Mouse (Mus musculus) liver, embryonic 16.5 days (tissue): Measurements from ENCODE around the gene Gm14569. TPM values are rescaled to one million over a fixed set of nuclear protein-coding genes. Genes with fewer than 3 reads are reported as not detected.

ENCODE experiments used
- ATAC-seq: fragments of 200-750 bp; cut with Nextera tagmentation; 2 replicates; pipeline ENCODE4 v1.8.0; 2017; ENCODE audit warnings: low read depth, mild to moderate bottlenecking, moderate number of reproducible peaks, moderate library complexity
- H3K27ac ChIP-seq: fragments of 300-500 bp; sonication (generic); 2 replicates; pipeline ENCODE4 v1.5.1; 2014; ENCODE audit warnings: mild to moderate bottlenecking, low read length
- H3K27me3 ChIP-seq: fragments of 300-500 bp; sonication (generic); 2 replicates; pipeline ENCODE4 v1.6.1; 2014; ENCODE audit warnings: low read depth, low read length, mixed read lengths; ENCODE audit not compliant: control insufficient read depth, insufficient read depth
- H3K36me3 ChIP-seq: fragments of 300-500 bp; sonication (generic); 2 replicates; pipeline ENCODE4 v1.6.1; 2014; ENCODE audit warnings: mild to moderate bottlenecking; ENCODE audit not compliant: control insufficient read depth, insufficient read depth
- H3K4me1 ChIP-seq: fragments of 300-500 bp; sonication (generic); 2 replicates; pipeline ENCODE4 v1.6.1; 2014; ENCODE audit warnings: low read depth, low read length, mixed read lengths; ENCODE audit not compliant: control insufficient read depth
- H3K4me2 ChIP-seq: fragments of 300-500 bp; sonication (generic); 2 replicates; pipeline ENCODE4 v1.6.1; 2014; ENCODE audit warnings: low read depth, low read length, mixed read lengths
- H3K4me3 ChIP-seq: fragments of 300-500 bp; sonication (generic); 2 replicates; pipeline ENCODE4 v1.5.1; 2014; ENCODE audit warnings: low read depth, mild to moderate bottlenecking, low read length
- H3K9ac ChIP-seq: fragments of 300-500 bp; sonication (generic); 2 replicates; pipeline ENCODE4 v1.6.1; 2014; ENCODE audit warnings: low read depth, low read length
- H3K9me3 ChIP-seq: fragments of 300-500 bp; sonication (generic); replicated peaks from 2 replicates; pipeline ENCODE4 v1.6.1; 2016; ENCODE audit warnings: low read length; ENCODE audit not compliant: control insufficient read depth
- WGBS: fragments of 180-500 bp; shearing (Covaris S2); extraction: QIAGEN DNeasy Blood & Tissue Kit; methylation state at CpG from one replicate; pipeline ENCODE4 v1.1.7; 2014; ENCODE audit not compliant: insufficient replicate concordance; 5-methylcytosine and 5-hydroxymethylcytosine counted together
- polyA plus RNA-seq: library from polyadenylated mRNA; unstranded; fragments of >200 nt; fragmentation: Nextera tagmentation; extraction: Ambion mirVana; gene quantifications from 2 replicates; pipeline ENCODE4 v1.2.1, GENCODE M21; 2015

Gm14569 gene
- polyA plus RNA-seq, 1 experiment from 2014 or later = not detected

DNA sequence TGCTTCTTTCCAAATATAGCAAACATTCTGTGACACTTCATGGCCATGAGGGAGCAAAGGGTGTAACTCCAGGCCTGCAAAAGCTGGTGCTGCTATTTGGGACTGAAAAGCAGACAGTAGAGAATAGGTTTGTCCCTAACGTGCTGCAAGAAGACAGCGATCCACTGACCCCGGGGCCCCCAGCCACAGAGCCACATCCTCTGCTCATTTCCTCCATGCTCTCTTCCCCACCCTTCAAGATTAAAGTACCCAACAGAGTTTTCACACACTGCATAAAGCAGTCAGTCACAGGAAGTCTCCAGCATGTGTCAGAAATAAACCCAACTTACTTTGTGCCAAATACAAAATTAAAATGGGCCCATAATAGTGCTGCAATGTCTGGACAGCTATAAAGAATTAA, 16.8 kb downstream of the Gm14569 start:
- H3K9ac ChIP-seq = no peak overlapping the region
- no peak overlapping the region for H3K4me3 ChIP-seq
- H3K4me2 ChIP-seq = no peak overlapping the region
- WGBS = 59% methylated on average over 3 of the region's 3 CpGs
- no peaks in the 10 kb centered on the region for H3K9me3 ChIP-seq
- H3K4me1 ChIP-seq = no peaks in the 10 kb centered on the region
- no peaks in the 10 kb centered on the region for H3K27me3 ChIP-seq
- no peak overlapping the region for H3K27ac ChIP-seq
- ATAC-seq = no peak
- H3K36me3 ChIP-seq = no peaks in the 10 kb centered on the region

- H3K4me2 ChIP-seq = no peak overlapping the region
- no peaks in the 10 kb centered on the region for H3K4me1 ChIP-seq
- no peak overlapping the region for H3K9ac ChIP-seq
- ATAC-seq = no peak
- H3K27me3 ChIP-seq = no peaks in the 10 kb centered on the region
- no peaks in the 10 kb centered on the region for H3K36me3 ChIP-seq
- no peak overlapping the region for H3K27ac ChIP-seq
- H3K4me3 ChIP-seq = no peak overlapping the region
- WGBS = 26% methylated on average over 6 of the region's 6 CpGs
- H3K9me3 ChIP-seq = no peaks in the 10 kb centered on the region
These were observed 17.4 kb downstream of the Gm14569 start for GRCm38 (mm10) chrX:36474103-36474751.

GRCm38 (mm10) chrX:36456031-36456430, 35.6 kb downstream of the Gm14569 start:
- Histone ChIP-seq H3K9ac (no peak overlapping the region), H3K36me3 (no peaks in the 10 kb centered on the region), H3K4me2 (no peak overlapping the region), H3K9me3 (no peaks in the 10 kb centered on the region), H3K4me3 (no peak overlapping the region), H3K4me1 (no peaks in the 10 kb centered on the region), H3K27ac (no peak overlapping the region), H3K27me3 (no peaks in the 10 kb centered on the region)
- ATAC-seq = no peak
- 11% methylated on average over 1 of the region's 1 CpGs for WGBS

DNA sequence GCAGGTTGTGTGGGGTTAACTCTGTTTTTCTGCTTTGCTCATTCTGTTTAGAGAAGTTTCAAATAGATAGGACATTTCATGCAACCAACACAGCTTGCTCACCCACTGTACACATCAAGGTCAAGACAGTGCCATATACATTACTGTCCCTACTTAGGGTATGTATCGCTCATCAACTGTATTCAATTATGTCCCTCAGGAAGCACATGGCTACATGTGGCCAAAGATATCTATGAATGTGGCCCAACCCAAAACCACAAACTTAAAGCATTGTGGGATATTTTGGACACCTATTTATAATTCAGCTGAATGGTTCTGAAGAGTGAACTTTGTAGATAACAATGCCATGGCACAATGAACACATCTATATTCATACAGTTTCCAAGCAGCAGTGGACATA, 53.7 kb downstream of the Gm14569 start:
- no peaks in the 10 kb centered on the region for H3K36me3 ChIP-seq
- WGBS = 23% methylated on average over 1 of the region's 1 CpGs
- no peak overlapping the region for H3K9ac ChIP-seq
- no peaks in the 10 kb centered on the region for H3K4me1 ChIP-seq
- no peak overlapping the region for H3K4me2 ChIP-seq
- ATAC-seq = no peak
- no peak overlapping the region for H3K27ac ChIP-seq
- no peaks in the 10 kb centered on the region for H3K9me3 ChIP-seq
- H3K27me3 ChIP-seq = no peaks in the 10 kb centered on the region
- no peak overlapping the region for H3K4me3 ChIP-seq

- Histone ChIP-seq H3K4me1 (no peaks in the 10 kb centered on the region), H3K27me3 (no peaks in the 10 kb centered on the region), H3K36me3 (no peaks in the 10 kb centered on the region), H3K27ac (no peak overlapping the region), H3K4me3 (no peak overlapping the region), H3K9ac (no peak overlapping the region), H3K9me3 (no peaks in the 10 kb centered on the region), H3K4me2 (no peak overlapping the region)
- WGBS = 38% methylated on average over 6 of the region's 6 CpGs
- no peak for ATAC-seq
These were observed 56.6 kb downstream of the Gm14569 start for GRCm38 (mm10) chrX:36434993-36435392.

GRCm38 (mm10) chrX:36419153-36419552, 72.5 kb downstream of the Gm14569 start:
- 56% methylated on average over 3 of the region's 3 CpGs for WGBS
- Histone ChIP-seq H3K36me3 (no peaks in the 10 kb centered on the region), H3K4me2 (no peak overlapping the region), H3K4me3 (no peak overlapping the region), H3K27me3 (no peaks in the 10 kb centered on the region), H3K4me1 (no peaks in the 10 kb centered on the region), H3K9ac (no peak overlapping the region), H3K27ac (no peak overlapping the region), H3K9me3 (no peaks in the 10 kb centered on the region)
- ATAC-seq = no peak

- no peaks in the 10 kb centered on the region for H3K36me3 ChIP-seq
- no peak overlapping the region for H3K9ac ChIP-seq
- 45% methylated on average over 6 of the region's 6 CpGs for WGBS
- no peaks in the 10 kb centered on the region for H3K4me1 ChIP-seq
- H3K9me3 ChIP-seq = no peaks in the 10 kb centered on the region
- H3K4me3 ChIP-seq = no peak overlapping the region
- H3K27me3 ChIP-seq = no peaks in the 10 kb centered on the region
- no peak overlapping the region for H3K4me2 ChIP-seq
- H3K27ac ChIP-seq = no peak overlapping the region
- no peak for ATAC-seq
These were observed 89.3 kb downstream of the Gm14569 start for GRCm38 (mm10) chrX:36402316-36402715.

DNA sequence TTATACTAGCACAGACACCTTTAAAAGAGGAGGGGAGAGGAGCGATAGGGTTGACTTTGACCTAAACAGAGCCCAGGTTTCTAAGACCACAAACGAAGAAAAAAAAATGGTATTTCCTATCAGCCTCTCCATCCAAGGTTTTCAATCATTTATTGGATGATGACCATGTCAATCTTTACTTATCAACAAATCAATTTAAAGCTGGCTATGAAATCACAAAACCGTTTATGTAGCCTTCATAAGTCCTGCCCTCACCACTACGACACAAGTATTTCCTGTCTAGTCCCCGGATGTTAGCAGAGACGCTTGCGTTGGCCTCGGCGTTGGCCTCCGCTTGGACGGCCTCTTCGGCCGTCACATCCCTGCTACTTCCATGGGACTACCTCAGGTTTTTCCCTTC, 90.7 kb downstream of the Gm14569 start, which contains the start of gene Gm6268:
Gm6268 (plus strand) TSS at position 301 of the 400 bp plus-strand sequence.
- Histone ChIP-seq H3K27ac (no peak within 1 kb of the TSS), H3K9me3 (no peaks in the 10 kb centered on the region), H3K4me2 (no peak within 1 kb of the TSS), H3K36me3 (no peaks in the 10 kb centered on the region), H3K27me3 (no peaks in the 10 kb centered on the region), H3K4me3 (no peak within 1 kb of the TSS), H3K4me1 (no peaks in the 10 kb centered on the region), H3K9ac (no peak within 1 kb of the TSS)
- ATAC-seq = no peak
- WGBS = 78% methylated on average over 13 of the region's 13 CpGs

GRCm38 (mm10) chrX:36393279-36393678, 98.4 kb downstream of the Gm14569 start:
- WGBS = 28% methylated on average over 6 of the region's 6 CpGs
- H3K9me3 ChIP-seq = no peaks in the 10 kb centered on the region
- no peak for ATAC-seq

More at GRCm38 (mm10) chrX:36393279-36393678, 98.4 kb downstream of the Gm14569 start:
- H3K4me3 ChIP-seq = no peak overlapping the region
- no peak overlapping the region for H3K9ac ChIP-seq
- no peaks in the 10 kb centered on the region for H3K27me3 ChIP-seq
- H3K27ac ChIP-seq = no peak overlapping the region
- no peaks in the 10 kb centered on the region for H3K36me3 ChIP-seq
- no peaks in the 10 kb centered on the region for H3K4me1 ChIP-seq
- H3K4me2 ChIP-seq = no peak overlapping the region
